In genomic region chr4:149702210-149702979, GRCm38 (mm10) we compare ENCODE assay signal across 10 mouse cellular contexts. TPM values are rescaled to one million over a fixed set of nuclear protein-coding genes. Genes with fewer than 3 reads are reported as not detected.
DNase-seq lines count a peak whose midpoint lies in the region; ATAC-seq and TF ChIP-seq lines count a peak whose summit lies in the region.
"Had no signal": no experiment of that assay in that cellular context is flagged by ENCODE, and none has a peak within 500 bp of the region (broad histone marks: within the 10 kb centered on the region; RNA-seq: fewer than 3 reads in every experiment).

Pik3cd (minus strand) TSS chr4:149702571.

- no peaks in the 10 kb centered on the region for H3K9me3 ChIP-seq in forebrain, postnatal 0 days (ENCODE audit: low read length)
- no peaks in the 10 kb centered on the region for H3K9me3 ChIP-seq in forebrain, embryonic 14.5 days (replicated peaks; ENCODE audit: control insufficient read depth, low read length)
- no peaks in the 10 kb centered on the region for H3K9me3 ChIP-seq in G1E (replicated peaks)
- no peaks in the 10 kb centered on the region for H3K9me3 ChIP-seq in hindbrain, embryonic 14.5 days (ENCODE audit: control insufficient read depth, low read length)
- H3K9me3 ChIP-seq in liver, embryonic 16.5 days (replicated peaks; ENCODE audit: control insufficient read depth, low read length), result no peaks in the 10 kb centered on the region

- H3K9ac ChIP-seq in forebrain, postnatal 0 days, result no peak within 1 kb of the TSS
- H3K9ac ChIP-seq in forebrain, embryonic 14.5 days (ENCODE audit: low read length), result no peak within 1 kb of the TSS
- no peak within 1 kb of the TSS for H3K9ac ChIP-seq in hindbrain, embryonic 14.5 days
- H3K9ac ChIP-seq in liver, embryonic 16.5 days (ENCODE audit: low read depth, low read length), result no peak within 1 kb of the TSS

- TF ChIP-seq POLR2A in spleen, adult 2 months (IDR thresholded peaks at IDR 0.05; ENCODE audit: low read depth, low read length), result no peak; the same call in 1 of the 2 replicates

- no peak for ATAC-seq in forebrain, postnatal 0 days
- no peak for ATAC-seq in forebrain, embryonic 14.5 days
- ATAC-seq in G1E (ENCODE audit: extremely low read depth, insufficient number of reproducible peaks, low FRiP score, poor library complexity, severe bottlenecking), result no peak
- ATAC-seq in hindbrain, embryonic 14.5 days (ENCODE audit: low FRiP score), result no peak
- ATAC-seq in liver, embryonic 16.5 days (ENCODE audit: low read depth), result peak; percentile 47

- H3K27ac ChIP-seq in forebrain, postnatal 0 days (ENCODE audit: low read depth, low read length), result no peak within 1 kb of the TSS
- H3K27ac ChIP-seq in forebrain, embryonic 14.5 days (ENCODE audit: low read depth, low read length), result no peak within 1 kb of the TSS
- H3K27ac ChIP-seq in hindbrain, embryonic 14.5 days, result no peak within 1 kb of the TSS
- peak within 1 kb of the TSS; percentile 64 for H3K27ac ChIP-seq in liver, embryonic 16.5 days (ENCODE audit: low read length)
- peak within 1 kb of the TSS; percentile 94 for H3K27ac ChIP-seq in spleen, adult 2 months (ENCODE audit: insufficient read depth, low read length)

- WGBS in forebrain, postnatal 0 days, result 74% methylated on average over 19 of the region's 19 CpGs
- WGBS in forebrain, embryonic 14.5 days, result 77% methylated on average over 19 of the region's 19 CpGs
- WGBS in hindbrain, embryonic 14.5 days, result 75% methylated on average over 19 of the region's 19 CpGs
- WGBS in liver, embryonic 16.5 days (ENCODE audit: insufficient replicate concordance), result 18% methylated on average over 19 of the region's 19 CpGs
- WGBS in spleen, adult 2 months, result 4% methylated on average over 19 of the region's 19 CpGs

- TF ChIP-seq CTCF in forebrain, postnatal 0 days (IDR thresholded peaks at IDR 0.05; ENCODE audit: low read depth), result no peak
- TF ChIP-seq CTCF in G1E (IDR thresholded peaks at IDR 0.05; ENCODE audit: low read depth, low read length), result no peak
- TF ChIP-seq CTCF in spleen, adult 2 months (IDR thresholded peaks at IDR 0.05; ENCODE audit: extremely low read depth, insufficient read depth, insufficient read length, insufficient replicate concordance), result no peak

- H3K4me1 ChIP-seq in forebrain, postnatal 0 days (ENCODE audit: insufficient read depth), result no peaks in the 10 kb centered on the region
- H3K4me1 ChIP-seq in forebrain, embryonic 14.5 days (ENCODE audit: control insufficient read depth, insufficient read depth, low read length), result peaks cover 5% of the 10 kb centered on the region; the same call in 1 of the 2 replicates
- peaks cover 12% of the 10 kb centered on the region for H3K4me1 ChIP-seq in G1E (ENCODE audit: insufficient read depth, low read depth, low read length)
- 0 out of 2 replicates have a peak, but pooled peaks cover 8% of the 10 kb centered on the region for H3K4me1 ChIP-seq in hindbrain, embryonic 14.5 days (replicated peaks; ENCODE audit: control insufficient read depth, insufficient read depth, low read length)
- peaks cover 11% of the 10 kb centered on the region for H3K4me1 ChIP-seq in liver, embryonic 16.5 days (ENCODE audit: control insufficient read depth, low read depth, low read length)
- H3K4me1 ChIP-seq in spleen, adult 2 months (ENCODE audit: control insufficient read depth, insufficient read depth, insufficient read length), result peaks cover 20% of the 10 kb centered on the region

- no peaks in the 10 kb centered on the region for H3K36me3 ChIP-seq in forebrain, postnatal 0 days (ENCODE audit: insufficient read depth)
- H3K36me3 ChIP-seq in forebrain, embryonic 14.5 days (ENCODE audit: control insufficient read depth, insufficient read depth, low read length), result no peaks in the 10 kb centered on the region
- no peaks in the 10 kb centered on the region for H3K36me3 ChIP-seq in G1E (replicated peaks)
- H3K36me3 ChIP-seq in hindbrain, embryonic 14.5 days (replicated peaks; ENCODE audit: control insufficient read depth, insufficient read depth), result no peaks in the 10 kb centered on the region
- no peaks in the 10 kb centered on the region for H3K36me3 ChIP-seq in liver, embryonic 16.5 days (ENCODE audit: control insufficient read depth, insufficient read depth)
- no peaks in the 10 kb centered on the region for H3K36me3 ChIP-seq in spleen, adult 2 months (ENCODE audit: control insufficient read depth, insufficient read depth, low read length)

- no peaks in the 10 kb centered on the region for H3K27me3 ChIP-seq in forebrain, postnatal 0 days (ENCODE audit: insufficient read depth, low read length)
- H3K27me3 ChIP-seq in forebrain, embryonic 14.5 days (replicated peaks; ENCODE audit: control insufficient read depth, insufficient read depth, low read length), result 0 out of 2 replicates have a peak, but pooled peaks cover 6% of the 10 kb centered on the region
- H3K27me3 ChIP-seq in G1E (ENCODE audit: insufficient read depth, low read length), result no peaks in the 10 kb centered on the region
- H3K27me3 ChIP-seq in hindbrain, embryonic 14.5 days (ENCODE audit: control insufficient read depth, insufficient read depth, low read length), result peaks cover 10% of the 10 kb centered on the region
- H3K27me3 ChIP-seq in liver, embryonic 16.5 days (ENCODE audit: control insufficient read depth, insufficient read depth, low read depth, low read length), result no peaks in the 10 kb centered on the region
- no peaks in the 10 kb centered on the region for H3K27me3 ChIP-seq in spleen, adult 2 months (ENCODE audit: control insufficient read depth, insufficient read depth, low read length)

- DNase-seq in forebrain, postnatal 0 days, result no peak
- no peak for DNase-seq in forebrain, embryonic 14.5 days (ENCODE audit: low spot score)
- no peak for DNase-seq in G1E (ENCODE audit: low spot score)
- DNase-seq in hindbrain, embryonic 14.5 days (ENCODE audit: low spot score), result no peak
- peak; percentile 59 to 71 for DNase-seq in spleen, adult 2 months (ENCODE audit: low read depth in 1 of 2, low spot score in 2 of 2)
- DNase-seq in cerebellum, adult 9-10 months, result no peak
- DNase-seq in frontal cortex, postnatal 14 days (ENCODE audit: low spot score in 2 of 2), result no peak

- no peak within 1 kb of the TSS for H3K4me3 ChIP-seq in forebrain, postnatal 0 days (ENCODE audit: low read depth, low read length)
- H3K4me3 ChIP-seq in forebrain, embryonic 14.5 days (ENCODE audit: low read depth, low read length), result no peak within 1 kb of the TSS
- H3K4me3 ChIP-seq in G1E (ENCODE audit: low read depth, low read length), result no peak within 1 kb of the TSS
- no peak within 1 kb of the TSS for H3K4me3 ChIP-seq in hindbrain, embryonic 14.5 days (replicated peaks; ENCODE audit: low read length)
- no peak within 1 kb of the TSS for H3K4me3 ChIP-seq in liver, embryonic 16.5 days (ENCODE audit: low read depth, low read length)
- peak within 1 kb of the TSS; percentile 56 for H3K4me3 ChIP-seq in spleen, adult 2 months (ENCODE audit: extremely low read depth, insufficient read depth, insufficient read length)
- H3K4me3 ChIP-seq: erythroblast, embryonic 14.5 days; myocyte had no signal

- no peak within 1 kb of the TSS for H3K4me2 ChIP-seq in forebrain, postnatal 0 days (ENCODE audit: low read depth)
- H3K4me2 ChIP-seq in forebrain, embryonic 14.5 days (ENCODE audit: low read length), result no peak within 1 kb of the TSS
- H3K4me2 ChIP-seq in hindbrain, embryonic 14.5 days (replicated peaks), result no peak within 1 kb of the TSS
- peak within 1 kb of the TSS; percentile 32 for H3K4me2 ChIP-seq in liver, embryonic 16.5 days (ENCODE audit: low read depth, low read length)

RNA-seq across cellular contexts. Expression of gene Pik3cd, which starts in this region (rescaled TPM):
- 17.0 and 21.8 TPM in 2 replicates for total RNA-seq in forebrain, postnatal 0 days (2014; rRNA removed)
- polyA plus RNA-seq in forebrain, postnatal 0 days (2015; fragmentation: Nextera tagmentation; extraction: Ambion mirVana), result 11.3 and 11.7 TPM in 2 replicates
- 8.9 and 12.9 TPM in 2 replicates for polyA plus RNA-seq in forebrain, embryonic 14.5 days (2014; fragmentation: Nextera tagmentation; extraction: Ambion mirVana)
- total RNA-seq in G1E (2014; fragmentation: Nextera tagmentation), result 17.3 and 23.9 TPM in 2 replicates
- total RNA-seq in G1E (2017), result 24.0 and 28.0 TPM in 2 replicates
- 37.0 and 40.3 TPM in 2 replicates for polyA plus RNA-seq in G1E (2012)
- 15.3 and 16.5 TPM in 2 replicates for polyA plus RNA-seq in hindbrain, embryonic 14.5 days (2014; fragmentation: Nextera tagmentation; extraction: Ambion mirVana)
- polyA plus RNA-seq in liver, embryonic 16.5 days (2015; fragmentation: Nextera tagmentation; extraction: Ambion mirVana), result 7.3 and 8.8 TPM in 2 replicates
- 104 and 124 TPM in 2 replicates for polyA plus RNA-seq in spleen, adult 2 months (2012; rRNA removed)

Comparison
In these comparisons a context has a peak if more than half of its experiments do, and no peak if none do; other contexts are left out.
1. DNase-seq: peak in spleen, adult 2 months (2 of 2); none in forebrain, postnatal 0 days (single experiment), forebrain, embryonic 14.5 days (single experiment), G1E (single experiment), hindbrain, embryonic 14.5 days (single experiment), cerebellum, adult 9-10 months (single experiment) and frontal cortex, postnatal 14 days (0 of 2).
2. H3K27ac ChIP-seq: peak in liver, embryonic 16.5 days (single experiment) and spleen, adult 2 months (single experiment); none in forebrain, postnatal 0 days (single experiment), forebrain, embryonic 14.5 days (single experiment) and hindbrain, embryonic 14.5 days (single experiment).